Mouse (Mus musculus): ENCODE results near the gene Tfap2d.

Tfap2d gene

DNA sequence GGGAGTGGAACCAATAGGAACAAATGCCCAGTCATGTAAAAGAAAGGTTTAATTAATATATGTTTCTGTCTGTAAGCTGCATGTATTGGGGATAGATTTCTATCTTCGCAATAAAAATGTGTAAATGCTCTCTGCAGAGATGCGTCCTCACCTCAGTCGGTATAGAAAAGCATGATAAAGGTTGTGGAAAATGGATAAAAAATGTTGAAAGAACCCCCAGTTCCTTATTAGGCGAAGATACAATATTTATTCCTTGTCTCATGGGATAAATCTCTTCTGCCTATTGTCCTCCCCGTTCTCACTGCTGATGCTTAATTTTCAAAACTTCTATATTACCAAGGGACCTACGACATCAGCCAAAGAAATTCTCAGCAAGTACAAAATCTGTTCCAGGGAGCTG, at the start of gene Tfap2d:
Tfap2d (plus strand) TSS at position 392 of the 400 bp plus-strand sequence.
- DNase-seq (ENCODE audit: low read depth, low spot score), result no peak

DNA sequence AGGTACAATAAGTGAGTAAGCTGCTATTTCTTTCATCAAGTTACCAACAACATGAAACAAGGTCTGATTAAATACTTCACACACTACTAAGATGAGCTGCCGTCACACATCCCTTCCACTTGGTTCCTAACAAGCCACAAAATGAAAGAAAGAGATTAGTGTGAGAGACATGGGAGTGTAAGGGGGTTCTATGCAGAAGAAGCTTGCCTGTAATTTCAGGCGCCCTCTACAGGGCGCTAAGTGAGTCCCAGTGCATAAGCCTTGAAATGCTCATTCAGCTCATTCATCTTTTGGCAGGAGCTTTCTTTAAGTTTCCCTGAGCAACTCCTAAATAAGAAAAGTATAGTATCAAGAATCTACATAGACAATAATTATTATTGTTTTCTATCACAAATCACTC, 46.5 kb upstream of the Tfap2d start:
- no peak for DNase-seq (ENCODE audit: low read depth, low spot score)

DNA sequence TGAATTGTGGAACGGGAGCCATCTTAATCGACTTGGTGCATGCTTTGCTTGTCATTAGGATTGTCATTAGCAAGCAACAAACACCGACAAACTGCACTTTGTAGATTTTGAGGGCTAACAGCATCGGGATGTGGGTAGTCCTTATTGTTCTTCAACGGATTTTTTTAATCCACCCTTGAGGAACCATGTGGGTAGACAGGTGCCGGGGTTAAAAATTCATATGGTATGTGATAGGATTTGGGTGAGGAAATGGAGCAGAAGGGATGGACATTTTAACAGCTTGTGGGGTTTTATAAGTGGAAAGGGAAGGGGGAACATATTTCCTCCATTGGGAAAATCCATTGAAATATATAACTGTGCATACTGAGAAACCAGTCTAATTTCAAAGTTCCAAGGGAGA, 46.0 kb upstream of the Tfap2d start:
- DNase-seq (ENCODE audit: low read depth, low spot score), result no peak

DNA sequence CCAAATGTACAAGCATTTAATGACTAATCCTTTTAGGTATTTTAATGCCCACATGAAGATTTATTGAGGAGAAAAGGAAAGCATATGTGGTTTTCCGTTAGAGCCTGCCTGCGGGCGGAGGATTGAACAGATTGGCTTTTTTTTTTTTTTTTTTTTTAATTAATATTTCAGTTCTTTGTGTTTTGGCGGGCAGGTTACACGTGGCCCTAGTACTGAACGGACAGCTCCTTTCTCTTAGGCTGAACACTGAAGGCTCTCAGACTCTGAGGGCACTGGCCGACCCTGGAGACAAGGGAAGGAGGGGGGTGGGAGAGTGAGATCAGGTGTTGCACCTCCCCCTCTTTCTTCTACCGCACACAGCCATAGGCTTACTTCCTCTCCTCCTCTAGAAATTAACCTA, 14.7 kb upstream of the Tfap2d start:
- peak; percentile 2 for DNase-seq (ENCODE audit: low read depth, low spot score)

DNA sequence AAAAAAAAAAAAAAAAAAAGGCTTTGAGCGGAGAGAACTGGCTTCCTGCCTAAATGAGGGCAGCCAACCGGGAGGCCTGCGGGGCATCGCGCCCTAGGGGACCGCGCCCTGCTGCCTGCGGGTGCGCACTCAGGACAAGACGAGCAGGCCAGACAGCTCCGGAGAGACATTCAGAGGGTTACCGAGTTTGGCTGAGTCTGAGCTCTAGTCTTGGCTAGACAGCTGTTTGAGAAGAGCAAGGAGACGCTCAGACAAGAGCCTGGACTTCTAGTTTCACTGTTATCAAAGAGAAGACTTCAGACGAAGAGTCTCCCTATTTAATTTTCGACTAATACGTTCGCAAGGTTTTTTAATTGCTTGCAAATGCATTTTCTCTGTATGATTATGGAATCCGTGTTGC, 5.9 kb upstream of the Tfap2d start:
- no peak for DNase-seq (ENCODE audit: low read depth, low spot score)

DNA sequence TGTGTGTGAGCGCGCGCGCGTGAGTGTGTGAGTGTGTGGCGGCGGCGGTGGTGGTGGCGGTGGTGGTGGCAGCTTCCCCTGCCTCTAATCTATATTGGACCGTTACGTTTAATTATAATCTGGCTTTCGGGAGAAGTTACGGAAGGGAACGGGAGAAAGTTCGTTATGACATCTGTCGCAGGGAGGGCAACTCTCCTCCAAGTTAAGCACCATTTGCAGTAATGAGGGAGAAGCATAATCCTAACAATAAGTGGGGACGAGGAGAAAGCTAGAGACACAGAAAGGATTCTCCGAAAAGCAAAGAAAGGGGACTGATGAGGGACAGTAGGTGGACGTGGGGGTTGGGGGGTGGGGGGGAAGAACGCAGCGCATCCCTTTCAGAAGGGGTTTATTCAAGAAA, 494 bp downstream of the Tfap2d start:
- no peak for DNase-seq (ENCODE audit: low read depth, low spot score)

DNA sequence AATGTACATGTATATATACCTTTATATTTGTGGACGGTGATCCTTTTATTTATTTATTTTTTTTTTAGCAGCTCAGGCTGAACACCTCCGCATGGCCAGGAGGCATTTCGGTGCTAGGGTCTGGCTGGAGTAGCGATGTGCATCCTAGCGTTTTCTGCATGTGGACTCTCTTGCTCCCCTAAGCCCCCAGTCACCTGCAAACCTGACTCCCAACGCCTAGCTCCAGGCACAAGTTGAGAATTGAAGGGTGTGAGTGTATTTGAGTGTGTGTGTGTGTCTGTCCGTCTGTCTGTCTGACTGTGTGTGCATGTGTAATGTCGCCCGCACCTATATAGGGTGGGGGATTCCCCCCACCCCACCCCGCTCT, 937 bp downstream of the Tfap2d start:
- DNase-seq (ENCODE audit: low read depth, low spot score), result no peak

DNA sequence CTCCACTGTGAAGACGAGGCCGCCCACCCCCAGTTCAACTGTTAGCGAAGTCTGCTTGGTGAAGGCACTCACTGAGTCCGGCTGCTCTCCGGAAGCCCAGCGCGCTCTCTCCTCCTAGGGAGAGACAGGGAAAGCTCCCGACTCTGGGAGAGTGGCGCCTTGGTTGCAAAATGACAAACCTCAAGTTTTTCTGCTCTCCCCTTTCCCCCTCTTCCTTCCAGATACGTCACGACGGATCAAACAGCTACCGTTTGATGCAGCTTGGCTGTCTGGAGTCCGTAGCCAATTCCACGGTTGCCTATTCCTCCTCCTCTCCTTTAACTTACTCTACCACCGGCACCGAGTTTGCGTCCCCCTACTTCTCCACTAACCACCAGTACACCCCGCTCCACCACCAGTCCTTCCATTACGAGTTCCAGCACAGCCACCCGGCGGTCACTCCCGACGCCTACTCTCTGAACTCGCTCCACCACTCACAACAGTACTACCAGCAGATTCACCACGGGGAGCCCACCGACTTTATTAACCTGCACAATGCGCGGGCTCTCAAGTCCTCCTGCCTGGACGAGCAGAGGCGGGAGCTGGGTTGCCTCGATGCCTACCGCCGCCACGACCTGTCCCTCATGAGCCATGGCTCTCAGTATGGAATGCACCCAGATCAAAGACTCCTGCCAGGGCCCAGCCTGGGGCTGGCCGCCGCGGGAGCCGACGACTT, 1.5 kb downstream of the Tfap2d start:
- DNase-seq (ENCODE audit: low read depth, low spot score), result no peak

DNA sequence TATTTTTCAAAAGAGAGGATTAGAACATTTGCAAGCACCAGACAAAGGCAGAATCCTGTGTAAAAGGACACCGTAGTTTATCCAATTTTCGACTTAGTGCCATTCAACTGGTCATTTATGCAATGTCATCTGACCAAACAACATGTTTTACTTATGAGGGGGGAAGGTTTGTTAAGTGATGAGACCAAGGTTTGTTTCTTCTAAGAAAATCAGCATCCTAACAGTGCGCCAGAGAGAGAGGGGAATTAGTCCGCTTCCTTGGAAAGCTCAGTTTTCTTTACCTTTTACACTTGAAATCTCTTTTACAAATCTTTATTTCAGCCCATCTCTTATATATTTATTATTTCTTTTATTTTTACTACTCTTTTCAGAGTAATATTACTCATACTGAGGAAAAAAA, 3.6 kb downstream of the Tfap2d start:
- no peak for DNase-seq (ENCODE audit: low read depth, low spot score)

DNA sequence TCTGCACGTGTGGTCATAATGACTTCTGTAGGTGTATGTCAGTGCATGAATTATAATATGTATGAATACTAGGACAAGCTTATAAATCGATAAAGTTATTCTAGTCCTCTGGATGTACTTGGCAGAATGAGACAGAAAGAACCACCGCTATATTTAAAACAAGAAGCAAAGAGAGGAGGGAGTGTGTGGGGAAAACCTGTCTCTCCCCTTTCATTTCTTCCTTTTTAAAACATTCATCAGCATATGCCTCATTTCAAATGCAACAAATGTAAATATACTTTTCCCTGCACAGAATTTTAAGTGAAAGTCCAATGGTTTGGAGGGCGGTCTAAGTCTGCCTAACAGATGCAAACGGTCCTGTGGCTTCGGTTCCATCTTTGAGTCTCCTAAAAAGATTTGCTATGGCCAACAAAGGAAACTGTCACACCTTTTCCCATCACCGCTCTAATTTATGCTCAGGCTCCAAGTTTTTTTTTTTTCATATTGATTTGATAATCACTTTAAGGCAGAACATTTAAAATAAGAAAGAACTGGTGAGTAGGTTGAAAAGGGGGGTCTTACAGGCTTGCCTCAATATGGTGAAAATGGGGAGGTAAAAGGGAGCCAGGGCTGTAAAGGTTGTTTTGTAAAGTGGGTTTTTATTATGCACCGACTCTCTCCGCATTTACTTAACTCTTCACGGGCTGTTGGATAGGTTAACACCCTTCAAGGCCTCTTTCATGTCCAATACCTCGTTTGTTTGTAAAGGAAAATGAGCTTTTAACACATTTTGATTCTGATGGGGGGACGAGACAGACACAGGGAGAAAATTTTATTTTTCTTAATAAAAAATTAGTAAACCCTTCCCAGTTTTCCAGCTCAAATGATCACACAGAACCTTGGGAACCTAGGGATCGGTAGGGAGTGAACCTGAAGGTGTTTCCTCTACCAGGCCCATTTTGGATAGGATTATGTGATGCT, 4.3 kb downstream of the Tfap2d start:
- DNase-seq (ENCODE audit: low read depth, low spot score), result no peak

DNA sequence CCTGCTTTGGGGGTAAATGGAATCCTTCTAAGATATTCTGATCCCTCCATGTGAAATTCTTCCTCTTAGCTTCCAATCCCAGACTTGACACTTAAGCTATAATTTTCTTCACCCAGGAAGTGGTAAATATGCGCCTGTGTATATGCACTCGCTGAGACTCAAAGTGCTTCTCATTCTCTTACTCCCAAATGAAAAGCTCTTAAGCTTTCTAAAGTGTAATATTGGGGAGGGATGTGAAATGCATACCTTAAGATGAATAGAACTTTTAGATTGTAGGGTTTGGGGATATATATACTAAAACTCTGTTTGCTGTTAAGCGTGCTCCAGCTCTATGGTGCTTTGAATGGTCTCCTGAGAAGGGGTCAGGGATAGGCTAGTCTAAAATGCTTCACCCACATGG, 5.0 kb downstream of the Tfap2d start:
- no peak for DNase-seq (ENCODE audit: low read depth, low spot score)

DNA sequence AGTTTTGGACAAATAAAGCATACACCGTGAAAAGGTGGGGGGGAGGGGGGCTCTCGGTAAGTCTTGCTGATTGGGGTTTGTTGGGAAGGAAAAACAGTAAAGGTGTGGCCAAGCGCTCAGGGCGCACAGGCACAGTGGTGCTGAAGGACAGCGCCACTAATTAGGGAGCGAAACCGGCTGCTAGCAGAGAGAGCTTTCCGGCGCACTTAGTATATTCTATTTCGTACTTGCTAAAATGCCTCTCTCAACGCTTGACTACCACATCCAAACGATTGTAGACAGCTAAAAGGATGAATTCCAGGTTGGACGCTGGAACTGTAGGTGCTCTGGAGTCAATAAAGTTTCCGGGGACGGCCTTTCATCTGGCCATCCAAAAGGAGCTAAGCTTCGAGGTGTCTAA, 6.9 kb downstream of the Tfap2d start:
- peak; percentile 2 for DNase-seq (ENCODE audit: low read depth, low spot score)

DNA sequence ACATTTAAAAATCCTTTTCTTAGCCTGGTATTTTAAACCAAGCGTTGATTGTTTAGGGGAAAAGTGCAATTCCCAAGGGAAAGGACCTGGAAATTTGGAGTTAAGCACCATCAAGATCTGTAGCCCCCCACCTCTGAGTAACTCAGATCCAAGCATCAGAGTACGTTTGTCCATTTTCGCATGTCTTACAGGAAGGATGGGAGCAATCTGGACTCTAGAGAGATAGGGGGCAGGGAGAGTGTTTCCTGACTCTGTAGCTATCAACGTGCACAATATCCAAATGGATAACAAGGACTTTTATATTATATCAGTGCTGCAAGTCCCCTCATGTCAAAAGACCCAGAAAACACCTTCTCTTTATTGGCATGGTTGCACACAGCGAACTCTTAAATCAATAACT, 7.4 kb downstream of the Tfap2d start:
- no peak for DNase-seq (ENCODE audit: low read depth, low spot score)

DNA sequence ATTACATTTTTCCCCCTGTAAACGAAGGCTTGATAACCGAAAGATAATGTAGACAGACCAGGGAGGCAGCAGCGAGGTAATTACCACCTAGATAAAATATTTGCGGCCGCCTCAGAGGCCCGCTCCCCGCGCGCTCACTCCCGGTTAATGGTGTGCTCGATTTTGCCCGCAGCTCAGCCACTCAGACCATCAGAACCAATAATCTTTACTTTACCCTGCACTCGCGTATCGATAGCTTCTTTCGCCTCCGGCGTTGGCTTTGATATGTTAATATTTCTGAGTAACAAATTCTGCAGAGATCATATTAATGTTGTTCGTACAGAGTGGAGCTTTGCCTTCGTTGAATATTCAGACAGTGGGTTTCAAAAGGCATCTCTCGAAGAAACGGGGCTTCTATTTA, 8.2 kb downstream of the Tfap2d start:
- no peak for DNase-seq (ENCODE audit: low read depth, low spot score)

DNA sequence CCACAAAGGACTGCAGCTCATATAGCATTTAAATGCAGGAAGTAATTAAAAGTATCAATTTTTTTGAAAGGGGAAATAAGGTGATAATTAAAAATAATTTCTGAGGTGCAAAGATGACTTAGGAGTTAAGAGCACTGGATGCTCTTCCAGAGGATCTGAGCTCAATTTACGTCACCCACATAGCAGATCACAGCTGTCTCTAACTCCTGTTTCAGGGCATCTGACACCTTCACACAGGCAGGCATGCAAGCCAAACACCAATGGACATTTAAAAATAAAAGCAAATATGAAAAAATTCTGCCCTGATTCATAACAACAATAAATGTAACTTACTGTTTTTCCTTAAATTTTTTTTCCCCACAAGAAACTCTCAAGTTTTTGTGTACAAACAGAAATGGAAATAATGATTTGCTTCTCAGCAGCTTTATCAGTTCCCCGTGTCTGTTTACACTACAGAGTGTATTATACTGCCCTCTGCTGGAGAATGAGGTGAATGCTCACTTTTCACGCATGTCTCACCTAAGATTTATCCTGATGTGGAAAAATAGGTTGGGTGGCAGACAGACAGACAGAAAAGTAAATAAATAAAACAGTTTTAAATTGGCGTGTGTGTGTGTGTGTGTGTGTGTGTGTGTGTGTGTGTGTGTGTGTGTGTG, 76.0 kb downstream of the Tfap2d start:
- DNase-seq (ENCODE audit: low read depth, low spot score), result peak; percentile 64

DNA sequence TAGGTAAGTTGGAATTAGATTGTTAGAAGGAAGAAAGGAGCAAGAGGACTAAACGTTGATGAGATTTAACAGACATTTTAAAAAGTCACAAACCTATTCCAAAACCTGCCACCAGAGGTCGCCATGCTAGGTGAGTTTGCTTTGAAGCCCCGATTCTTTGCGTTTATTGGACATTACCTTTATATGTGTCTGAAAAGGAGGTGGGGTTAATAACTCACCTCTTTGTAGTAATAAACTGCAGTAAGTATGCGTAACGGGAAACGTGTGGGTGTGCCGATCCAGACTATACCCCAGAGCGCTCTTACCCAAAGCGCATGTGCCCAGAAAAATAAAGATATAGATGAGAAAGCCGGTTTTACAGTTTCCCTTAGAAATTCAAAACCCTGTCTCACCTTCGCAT, 102.8 kb downstream of the Tfap2d start:
- peak; percentile 57 for DNase-seq (ENCODE audit: low read depth, low spot score)

DNA sequence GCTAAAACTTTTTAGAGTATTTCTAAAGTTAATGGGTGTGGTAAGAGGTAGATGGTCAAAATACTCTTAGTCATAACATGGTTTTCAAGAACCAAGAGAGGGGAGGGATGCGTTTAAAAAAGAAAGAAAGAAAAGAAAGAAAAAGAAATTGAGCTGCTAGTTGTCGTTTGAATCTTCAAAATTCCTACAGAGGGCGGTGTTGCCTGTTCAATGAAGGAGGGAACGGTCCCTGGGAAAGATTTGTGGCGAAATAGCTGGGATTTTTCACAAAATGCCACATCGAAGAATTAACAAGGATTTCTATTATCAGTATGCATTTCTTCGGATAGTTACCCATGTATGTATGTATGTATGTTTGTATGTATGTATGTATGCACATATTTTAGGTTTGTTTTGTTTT, 103.4 kb downstream of the Tfap2d start:
- peak; percentile 66 for DNase-seq (ENCODE audit: low read depth, low spot score)

DNA sequence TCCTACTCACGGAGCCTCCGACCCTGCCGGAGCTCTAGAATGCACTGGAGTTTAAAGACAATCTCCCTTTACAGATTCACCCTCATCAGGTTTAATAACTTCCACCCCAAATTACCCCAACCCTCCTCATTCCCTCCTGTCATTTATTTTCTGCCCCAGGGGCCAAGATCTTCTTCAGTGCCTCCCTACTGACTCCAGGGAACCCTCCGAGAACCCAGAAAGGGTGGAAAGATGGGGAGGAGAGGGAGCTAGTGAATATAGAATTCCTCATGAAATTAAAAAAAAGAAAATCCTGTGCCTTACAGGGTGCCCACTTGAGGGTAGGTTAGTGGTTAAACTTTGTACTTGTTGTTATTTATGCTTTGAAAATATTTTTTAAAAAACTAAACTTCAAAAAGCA, 104.8 kb downstream of the Tfap2d start:
- DNase-seq (ENCODE audit: low read depth, low spot score), result no peak

DNA sequence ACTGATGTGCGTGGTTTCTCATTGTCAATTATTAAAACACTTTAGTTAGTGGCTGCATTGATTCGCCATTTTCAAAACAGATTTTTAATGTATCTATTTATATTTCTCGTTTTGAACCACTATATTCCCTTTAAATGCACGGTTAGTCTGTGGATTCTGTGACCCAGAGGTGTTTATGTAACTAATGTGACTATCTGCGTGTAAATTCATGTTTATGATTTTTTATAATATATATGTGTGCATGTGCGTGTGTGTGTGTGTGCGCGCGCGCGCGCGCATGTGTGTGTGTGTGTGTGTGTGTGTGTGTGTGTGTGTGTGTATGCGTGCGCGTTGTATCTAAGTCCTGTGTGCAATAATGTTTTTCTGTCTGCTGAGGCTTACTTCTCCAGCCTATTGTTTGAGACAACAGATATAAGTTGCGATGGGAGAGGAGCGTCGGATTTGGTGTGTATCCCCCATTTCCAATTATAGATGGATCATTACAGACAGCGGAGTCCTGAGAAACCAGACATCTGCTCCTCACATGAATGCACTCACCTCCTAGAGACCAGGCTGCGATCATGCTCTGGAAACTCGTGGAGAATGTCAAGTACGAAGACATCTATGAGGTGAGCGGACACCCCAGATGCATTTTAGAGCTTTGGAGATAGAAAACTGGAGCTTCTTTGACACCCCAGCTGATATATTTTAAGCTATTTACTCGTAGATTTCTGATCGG, 106.0 kb downstream of the Tfap2d start, which contains the start of gene Tfap2b:
Tfap2b (plus strand) TSS at position 274 of the 718 bp plus-strand sequence.
- no peak for DNase-seq (ENCODE audit: low read depth, low spot score)

DNA sequence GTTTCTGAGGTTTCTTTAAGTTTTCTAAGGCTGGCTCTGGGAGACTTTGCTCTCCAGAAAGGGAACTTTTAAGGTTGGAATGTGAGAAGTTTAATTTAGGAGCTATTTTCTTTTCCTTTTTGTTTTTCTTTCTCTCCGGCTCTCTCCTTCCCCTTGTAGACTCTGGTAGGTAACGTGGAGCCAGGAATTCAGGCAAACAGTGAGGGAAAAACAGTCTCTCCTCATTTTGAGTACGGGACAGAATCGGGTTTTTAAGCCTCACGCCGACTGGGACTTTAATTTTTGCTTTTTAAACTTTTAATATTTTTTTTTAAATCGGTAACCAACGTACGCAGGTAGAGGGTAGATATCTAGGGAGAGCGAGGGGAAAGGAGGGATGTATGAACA, 106.5 kb downstream of the Tfap2d start:
- DNase-seq (ENCODE audit: low read depth, low spot score), result no peak

DNA sequence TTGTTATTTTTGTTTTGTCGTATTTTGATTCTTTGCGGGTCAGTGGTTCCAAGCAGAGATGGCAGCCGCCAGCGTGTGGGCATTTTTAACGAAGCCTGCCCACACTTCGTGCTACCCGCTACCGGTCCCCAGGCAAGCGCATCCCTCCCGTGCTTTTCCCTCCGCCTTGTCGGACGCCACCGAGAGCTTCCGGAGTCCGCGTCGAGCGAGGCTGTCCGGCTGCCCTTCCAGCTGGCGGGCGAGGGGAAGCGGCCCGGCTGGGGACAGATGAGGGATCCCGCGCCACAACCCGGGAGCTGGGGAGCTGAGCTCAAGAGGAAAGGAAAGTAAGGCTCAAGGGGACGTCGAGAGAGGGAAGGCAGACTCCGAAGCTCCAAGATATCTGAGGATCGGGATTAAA, 107.0 kb downstream of the Tfap2d start:
- DNase-seq (ENCODE audit: low read depth, low spot score), result no peak
